Mouse (Mus musculus) mature B cell (primary cell): ENCODE measurements around the gene Mybph.

ENCODE experiments used
- in situ Hi-C: fragments of 300-500 bp; cut with MboI; formaldehyde crosslinking; loops from 2 replicates; pipeline ENCODE4 v1.14.3; 2019

The Mybph gene

GRCm38 (mm10) chr1:134193126-134193525, at the start of gene Mybph:
TSS of gene Mybph (plus strand) at chr1:134193448.
- in situ Hi-C loops = no loop called here

GRCm38 (mm10) chr1:134146066-134146465, 47.2 kb upstream of the Mybph start:
- in situ Hi-C loops = no loop called here

DNA sequence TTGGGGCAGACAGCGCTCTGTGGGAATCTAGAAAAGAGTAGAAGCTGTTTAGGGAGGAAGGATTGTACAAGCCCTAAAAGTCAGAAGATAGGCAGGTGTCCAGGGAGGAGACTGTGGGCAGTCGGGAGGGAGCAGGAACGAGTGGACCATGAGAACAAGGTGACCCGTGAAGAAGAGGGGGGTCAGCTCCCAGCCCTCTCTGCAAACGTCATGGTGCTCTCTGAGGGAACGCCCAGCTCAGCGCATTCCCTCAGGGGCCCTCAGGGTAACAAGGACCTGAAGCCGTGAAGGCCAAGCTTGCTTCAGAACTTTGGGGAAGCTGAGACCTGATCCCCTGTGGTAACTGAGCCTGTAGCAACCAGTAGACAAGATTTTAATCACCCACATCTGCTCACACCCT, 43.2 kb upstream of the Mybph start:
- in situ Hi-C loops = loop anchor here (5.0 kb wide), 1 partner anchor 172 kb away; no protein-coding TSS in a partner anchor

- in situ Hi-C loops = loop anchor here (5.0 kb wide), 1 partner anchor 172 kb away; no protein-coding TSS in a partner anchor
These were observed 42.5 kb upstream of the Mybph start for GRCm38 (mm10) chr1:134150745-134151144.

DNA sequence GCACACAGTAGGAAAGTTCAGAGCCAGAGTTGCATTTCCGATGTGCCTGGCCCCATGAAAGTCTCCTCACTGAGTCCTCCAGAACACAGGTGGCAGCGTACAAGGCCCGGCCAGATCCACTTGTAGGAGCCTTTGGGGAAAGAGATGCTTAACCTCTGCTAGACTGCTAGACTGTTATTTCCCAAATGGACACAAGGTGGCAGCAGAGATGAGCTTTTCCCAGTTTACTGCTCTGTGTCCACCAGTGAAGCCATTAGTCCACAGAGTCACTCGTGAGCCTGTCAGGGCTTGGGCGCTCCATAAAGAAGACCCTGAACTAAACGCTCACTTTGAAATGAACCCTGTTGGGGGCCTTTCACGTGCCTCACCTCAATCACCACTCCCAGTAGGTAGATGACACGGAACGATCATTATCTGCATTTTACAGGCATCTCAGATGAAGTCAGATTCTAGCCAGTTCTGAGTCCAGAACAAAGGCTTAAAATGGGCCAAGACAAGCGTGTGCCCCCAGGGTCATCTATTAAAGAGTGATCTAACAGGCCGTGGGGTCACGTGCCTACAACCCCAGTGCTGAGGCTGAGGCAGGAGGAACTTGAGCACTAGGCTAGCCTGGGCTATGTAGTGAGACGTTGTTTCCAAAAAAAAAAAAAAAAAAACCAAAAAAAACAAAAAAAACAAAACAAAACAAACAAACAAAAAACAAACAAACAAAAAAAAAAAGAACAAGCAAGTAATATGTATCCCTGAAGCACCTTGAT, 41.4 kb upstream of the Mybph start:
- in situ Hi-C loops = loop anchor here (5.0 kb wide), 1 partner anchor 170 kb away; no protein-coding TSS in a partner anchor

- in situ Hi-C loops = loop anchor here (5.0 kb wide), 1 partner anchor 169 kb away; no protein-coding TSS in a partner anchor
These were observed 40.3 kb upstream of the Mybph start for GRCm38 (mm10) chr1:134152626-134153590.

- in situ Hi-C loops = loop anchor here (5.0 kb wide), 1 partner anchor 168 kb away; no protein-coding TSS in a partner anchor
These were observed 39.1 kb upstream of the Mybph start for GRCm38 (mm10) chr1:134154121-134154520.

DNA sequence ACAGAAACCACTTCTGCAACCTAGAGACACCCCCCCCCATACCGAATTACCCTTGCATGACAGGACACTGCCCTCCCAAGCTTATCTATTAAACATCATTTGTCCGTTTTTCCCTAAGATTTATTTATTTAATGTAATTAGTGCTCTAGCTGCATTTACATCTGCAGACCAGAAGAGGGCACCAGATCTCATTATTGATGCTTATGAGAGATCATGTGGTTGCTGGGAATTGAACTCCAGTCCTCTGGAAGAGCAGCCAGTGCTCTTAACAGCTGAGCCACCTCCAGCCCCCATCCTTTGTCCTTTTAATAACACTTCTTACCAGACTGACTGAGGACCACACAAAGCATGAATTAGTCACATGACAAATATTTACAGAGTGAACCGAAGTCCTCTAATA, 38.6 kb upstream of the Mybph start:
- in situ Hi-C loops = loop anchor here (5.0 kb wide), 1 partner anchor 168 kb away; no protein-coding TSS in a partner anchor

DNA sequence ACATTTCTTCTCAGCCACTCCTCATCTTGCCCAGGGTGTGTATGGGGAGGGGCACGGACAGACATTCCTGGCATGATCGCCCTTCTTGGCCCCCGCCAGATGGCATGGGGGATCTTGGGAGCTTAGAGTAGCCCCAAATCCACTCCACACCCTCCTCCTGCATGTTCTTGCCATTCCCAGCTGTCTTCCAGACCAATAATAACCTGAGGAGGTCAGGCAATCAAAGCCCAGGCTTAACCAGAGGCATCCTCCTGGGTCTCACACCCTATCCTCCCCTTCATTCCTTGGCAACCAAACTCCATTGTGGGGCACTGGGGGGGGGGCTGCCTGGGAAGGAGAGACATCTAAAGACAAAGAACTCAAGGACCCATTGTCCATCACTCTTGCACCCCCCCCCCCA, 32.8 kb upstream of the Mybph start:
- in situ Hi-C loops = no loop called here

- in situ Hi-C loops = no loop called here
These were observed 31.8 kb upstream of the Mybph start for GRCm38 (mm10) chr1:134161399-134161798.

GRCm38 (mm10) chr1:134162510-134163225, 30.6 kb upstream of the Mybph start:
- in situ Hi-C loops = no loop called here

- in situ Hi-C loops = no loop called here
These were observed 29.8 kb upstream of the Mybph start for GRCm38 (mm10) chr1:134163476-134163875.

- in situ Hi-C loops = no loop called here
These were observed 28.8 kb upstream of the Mybph start for GRCm38 (mm10) chr1:134164454-134164853.

GRCm38 (mm10) chr1:134166547-134166946, 26.7 kb upstream of the Mybph start:
- in situ Hi-C loops = no loop called here

DNA sequence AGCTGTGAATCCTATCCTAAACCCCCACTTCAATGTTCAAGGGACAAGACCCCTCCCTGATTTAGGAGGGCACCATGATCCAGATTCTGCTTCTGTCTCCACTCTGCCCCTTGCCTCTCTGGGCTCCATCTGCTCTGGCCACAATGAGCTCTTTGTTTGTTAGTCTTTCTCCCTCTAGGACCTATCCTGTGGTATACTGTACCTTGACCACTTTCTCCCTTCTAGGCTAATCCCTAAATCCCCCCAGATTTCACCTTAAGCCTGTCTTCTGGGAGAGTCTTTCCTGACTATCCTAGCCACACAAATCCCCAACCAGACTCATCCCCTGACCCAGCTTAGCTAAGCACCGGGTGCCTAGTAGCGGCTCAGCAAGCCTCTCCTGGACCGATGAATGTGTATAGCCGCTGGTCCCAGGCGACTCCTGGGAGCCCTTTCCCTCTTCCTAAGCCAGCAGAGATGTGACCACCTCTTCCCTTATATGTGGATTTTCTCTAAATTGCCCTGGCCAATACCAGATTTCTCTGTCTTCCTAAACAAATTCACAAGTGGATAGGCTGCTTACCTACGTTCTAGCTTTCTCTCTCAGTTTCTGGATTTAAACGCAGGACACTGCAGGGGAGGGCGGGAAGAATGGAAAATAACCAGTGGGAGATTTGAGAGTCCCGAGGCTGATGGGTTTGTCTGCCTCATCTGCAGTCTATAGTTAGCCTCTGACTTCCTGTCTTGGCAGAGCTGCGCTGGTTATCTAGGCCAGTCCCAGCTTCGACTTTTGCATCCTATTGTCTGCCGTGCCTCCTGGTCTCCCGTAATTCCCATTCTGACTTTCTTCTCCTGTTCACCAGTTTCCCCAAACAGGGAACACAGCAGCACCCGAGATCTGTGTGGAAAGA, 25.6 kb upstream of the Mybph start:
- in situ Hi-C loops = no loop called here

DNA sequence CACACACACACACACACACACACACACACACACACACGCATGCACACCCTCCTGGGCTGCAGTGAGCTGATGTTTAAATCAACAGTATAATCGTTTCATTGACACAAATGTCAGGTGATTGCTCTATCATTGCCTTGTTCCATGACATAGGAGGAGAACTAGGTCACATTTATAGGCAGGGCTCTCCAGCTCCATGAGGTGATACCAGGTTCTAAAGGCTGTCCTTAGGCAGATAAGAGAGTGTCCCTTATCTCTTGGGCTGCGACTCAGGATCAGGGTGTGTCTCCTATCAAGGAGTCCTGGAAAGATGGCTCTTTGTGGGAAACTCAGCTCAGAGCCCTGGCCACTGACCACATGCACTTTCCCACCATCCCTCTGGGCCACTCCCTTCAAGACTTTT, 24.7 kb upstream of the Mybph start:
- in situ Hi-C loops = no loop called here

DNA sequence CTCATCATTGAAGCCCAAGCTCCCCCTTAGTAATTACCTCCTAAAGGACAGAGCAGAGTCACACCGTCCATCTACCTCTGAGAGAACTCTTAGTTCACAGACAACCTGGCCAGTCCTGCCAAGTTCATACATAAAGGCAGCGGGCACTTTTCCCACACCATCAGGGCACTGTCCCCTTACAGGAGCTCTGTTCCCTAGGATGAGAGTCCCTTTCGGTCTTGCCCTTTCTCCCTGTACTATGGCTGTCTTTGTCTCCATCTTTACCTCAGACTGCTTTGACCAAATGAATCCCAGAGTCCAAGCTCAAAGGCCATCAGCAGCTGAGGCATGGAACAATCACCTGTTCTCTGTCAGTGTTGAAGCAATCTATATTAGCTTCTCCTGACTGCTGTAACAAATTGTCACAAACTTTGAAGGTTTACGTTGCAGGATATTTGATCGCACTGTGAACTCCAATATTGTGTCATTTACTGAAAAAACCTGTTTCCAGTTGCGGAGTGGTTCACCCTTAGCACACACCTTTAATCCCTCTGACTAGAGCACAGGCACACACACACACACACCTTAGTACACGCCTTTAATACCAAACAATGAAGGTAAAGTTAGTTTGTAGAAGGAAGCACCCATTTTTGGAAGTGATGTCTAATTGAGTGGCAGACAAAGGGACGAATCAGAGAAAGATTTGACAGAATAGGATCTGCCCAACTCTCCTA, 24.1 kb upstream of the Mybph start:
- in situ Hi-C loops = no loop called here

- in situ Hi-C loops = no loop called here
These were observed 20.2 kb upstream of the Mybph start for GRCm38 (mm10) chr1:134173081-134173480.

- in situ Hi-C loops = no loop called here
These were observed 15.3 kb upstream of the Mybph start for GRCm38 (mm10) chr1:134177976-134178375.

DNA sequence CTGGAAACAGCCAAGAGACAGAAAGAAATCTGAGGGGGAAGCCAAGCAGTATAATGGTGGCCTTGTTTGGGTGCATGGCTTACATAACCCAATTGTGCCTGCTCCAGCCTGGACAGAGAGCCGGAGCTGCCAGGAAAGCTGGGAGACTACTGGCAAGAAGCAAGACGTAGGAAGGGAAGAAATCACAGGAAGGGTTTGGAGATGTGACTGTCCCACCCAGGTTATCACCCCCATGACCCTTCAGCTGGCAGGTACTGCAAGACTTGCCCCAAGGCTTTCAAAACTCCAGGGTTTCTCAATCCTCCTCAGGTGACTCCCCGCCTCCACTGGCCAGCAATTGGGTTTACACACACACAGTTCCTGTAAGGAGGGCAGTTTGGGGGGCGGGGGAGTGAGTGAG, 11.2 kb upstream of the Mybph start, which contains the start of gene Chil1:
TSS of gene Chil1 (plus strand) at position 152 of the 400 bp plus-strand sequence.
- in situ Hi-C loops = no loop called here
